Mouse (Mus musculus): ENCODE data around the gene Pcyt2.
"Not testable (repeated sequence)": the region's sequence is repeated elsewhere in the genome, so short reads cannot be mapped to it uniquely, and the experiment has no call there.

The Pcyt2 gene

DNA sequence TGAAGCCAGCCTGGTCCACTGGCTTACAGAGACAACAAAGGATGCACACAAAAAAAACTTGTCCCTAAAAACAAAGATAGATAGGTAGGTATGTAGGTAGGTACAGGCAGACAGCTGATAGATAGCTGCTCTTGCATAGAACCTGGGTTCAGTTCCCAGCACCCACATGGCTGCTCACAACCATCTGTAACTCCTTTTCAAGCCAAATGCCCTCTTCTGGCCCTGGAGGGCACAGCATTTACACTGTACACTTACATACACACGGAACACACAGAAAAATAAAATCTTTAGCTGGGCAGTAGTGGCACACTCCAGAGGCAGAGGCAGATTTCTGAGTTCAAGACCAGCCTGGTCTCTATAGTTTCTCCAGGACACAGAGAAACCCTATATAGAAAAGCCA, 33.8 kb downstream of the Pcyt2 start:
- ATAC-seq (ENCODE audit: insufficient number of reproducible peaks, low FRiP score, low TSS enrichment), result no peak

- ATAC-seq (ENCODE audit: insufficient number of reproducible peaks, low FRiP score, low TSS enrichment), result not testable (repeated sequence)
These were observed 34.8 kb downstream of the Pcyt2 start for GRCm38 (mm10) chr11:120582982-120583293.

- no peak for ATAC-seq (ENCODE audit: insufficient number of reproducible peaks, low FRiP score, low TSS enrichment)
These were observed 35.3 kb downstream of the Pcyt2 start for GRCm38 (mm10) chr11:120582268-120582981.

DNA sequence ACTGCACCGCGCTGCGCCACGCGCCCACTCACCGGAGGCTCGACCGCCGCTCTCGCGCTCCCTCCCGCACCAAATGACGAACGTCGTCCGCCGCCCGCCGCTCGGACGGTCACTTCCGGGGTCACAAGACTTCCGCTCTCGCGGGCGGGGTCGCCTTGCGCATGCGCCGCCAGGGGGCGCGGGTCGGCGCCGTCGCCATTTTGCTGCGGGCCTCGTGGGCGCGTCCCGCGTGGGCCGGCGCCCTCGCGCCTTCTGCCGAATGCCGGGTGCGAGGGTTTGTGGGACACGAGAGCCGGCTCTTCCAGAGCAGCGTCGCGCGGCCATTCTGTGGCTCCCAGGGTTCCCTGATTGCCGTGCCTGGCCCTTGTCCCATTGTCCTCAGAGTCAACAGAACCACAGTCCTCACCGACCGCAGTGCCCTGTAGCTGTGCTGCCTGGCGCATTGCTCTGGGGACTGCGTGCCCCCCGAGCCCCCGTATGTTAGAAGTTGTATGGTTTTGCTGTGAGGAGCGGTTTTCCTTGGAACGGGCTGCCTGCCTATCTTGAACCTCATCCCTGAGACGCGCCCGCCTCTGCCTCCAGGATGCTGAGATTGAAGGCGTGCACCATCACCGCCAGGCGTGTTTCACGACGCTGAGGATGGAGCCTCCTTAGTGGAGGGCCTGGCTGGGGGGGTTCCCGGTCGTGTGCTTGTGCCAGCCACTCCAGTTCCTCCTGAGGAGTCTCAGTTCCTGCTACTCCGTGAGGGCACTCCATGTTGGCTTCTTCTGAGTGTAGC, 36.1 kb downstream of the Pcyt2 start, which contains the start of gene Arhgdia:
Gene Arhgdia, minus strand, starts transcription at position 135 of the 778 bp plus-strand sequence.
- ATAC-seq (ENCODE audit: insufficient number of reproducible peaks, low FRiP score, low TSS enrichment), result peak; percentile 60; the same call in 1 of the 2 replicates

- no peak for ATAC-seq (ENCODE audit: insufficient number of reproducible peaks, low FRiP score, low TSS enrichment)
These were observed 36.8 kb downstream of the Pcyt2 start for GRCm38 (mm10) chr11:120580871-120581331.

- ATAC-seq (ENCODE audit: insufficient number of reproducible peaks, low FRiP score, low TSS enrichment), result no peak
These were observed 37.5 kb downstream of the Pcyt2 start for GRCm38 (mm10) chr11:120580190-120580589.

DNA sequence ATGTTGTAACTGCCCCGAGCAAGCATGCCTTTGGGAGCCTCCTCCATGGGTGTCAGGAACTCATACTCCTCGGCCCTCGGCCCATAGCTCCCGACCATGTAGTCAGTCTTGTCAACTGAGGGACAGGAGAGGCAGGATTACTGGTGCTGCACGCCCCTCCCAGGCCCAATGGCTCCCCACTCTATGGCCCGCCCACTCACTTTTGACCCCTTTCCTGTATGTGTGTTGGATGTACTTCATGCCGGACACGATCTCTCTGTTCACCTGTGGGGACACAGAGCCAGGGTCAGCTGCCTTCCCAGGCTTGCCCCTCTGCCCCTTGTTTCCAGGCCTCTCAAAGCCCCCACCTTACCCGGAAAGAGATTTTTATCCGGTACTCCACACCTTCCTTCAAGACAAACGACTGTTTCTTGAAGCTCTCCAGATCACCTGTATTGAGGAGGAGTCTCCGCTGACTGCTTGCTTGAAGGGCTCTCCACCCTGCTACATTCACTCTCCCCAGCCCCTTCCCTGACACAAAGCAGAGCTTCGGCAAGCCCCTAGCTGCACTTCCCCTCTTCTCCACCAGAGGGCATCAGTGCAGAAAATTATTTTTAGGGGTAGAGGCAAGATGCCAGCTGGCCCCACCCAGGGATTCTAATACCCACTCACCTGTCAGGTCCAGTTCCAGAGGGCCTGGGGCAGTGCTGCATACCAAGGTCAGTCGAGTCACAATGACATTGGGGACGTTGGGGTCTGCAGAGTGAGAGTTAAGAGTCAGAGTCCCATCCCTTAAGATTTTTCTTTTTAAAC, 38.2 kb downstream of the Pcyt2 start:
- ATAC-seq (ENCODE audit: insufficient number of reproducible peaks, low FRiP score, low TSS enrichment), result no peak

DNA sequence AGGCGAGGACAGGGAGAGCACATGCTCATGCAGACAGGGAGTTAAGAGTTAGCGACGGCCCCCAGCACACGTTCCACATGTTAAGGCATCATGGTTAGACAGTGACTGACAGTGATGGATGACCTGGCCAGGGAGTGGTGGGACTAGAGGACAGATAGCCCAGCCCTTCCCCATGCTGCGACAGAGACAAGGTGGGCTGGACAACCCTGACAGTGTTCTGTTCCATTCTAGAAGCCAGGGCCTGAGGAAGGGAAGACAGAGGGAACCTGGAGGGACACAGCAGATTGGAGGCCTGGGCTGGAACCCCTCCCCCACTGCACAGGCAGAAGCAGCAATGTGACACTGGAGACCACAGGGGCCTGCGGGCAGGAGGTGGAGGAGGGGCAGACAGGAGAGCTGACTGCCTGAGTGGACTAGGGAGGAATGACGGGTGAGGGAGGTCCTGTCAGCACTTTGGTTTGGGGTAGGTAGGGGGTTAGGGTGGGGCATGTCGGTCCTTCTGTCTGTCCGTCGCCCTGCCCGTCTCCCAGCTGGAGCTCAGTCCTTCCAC, 39.0 kb downstream of the Pcyt2 start:
- no peak for ATAC-seq (ENCODE audit: insufficient number of reproducible peaks, low FRiP score, low TSS enrichment)

DNA sequence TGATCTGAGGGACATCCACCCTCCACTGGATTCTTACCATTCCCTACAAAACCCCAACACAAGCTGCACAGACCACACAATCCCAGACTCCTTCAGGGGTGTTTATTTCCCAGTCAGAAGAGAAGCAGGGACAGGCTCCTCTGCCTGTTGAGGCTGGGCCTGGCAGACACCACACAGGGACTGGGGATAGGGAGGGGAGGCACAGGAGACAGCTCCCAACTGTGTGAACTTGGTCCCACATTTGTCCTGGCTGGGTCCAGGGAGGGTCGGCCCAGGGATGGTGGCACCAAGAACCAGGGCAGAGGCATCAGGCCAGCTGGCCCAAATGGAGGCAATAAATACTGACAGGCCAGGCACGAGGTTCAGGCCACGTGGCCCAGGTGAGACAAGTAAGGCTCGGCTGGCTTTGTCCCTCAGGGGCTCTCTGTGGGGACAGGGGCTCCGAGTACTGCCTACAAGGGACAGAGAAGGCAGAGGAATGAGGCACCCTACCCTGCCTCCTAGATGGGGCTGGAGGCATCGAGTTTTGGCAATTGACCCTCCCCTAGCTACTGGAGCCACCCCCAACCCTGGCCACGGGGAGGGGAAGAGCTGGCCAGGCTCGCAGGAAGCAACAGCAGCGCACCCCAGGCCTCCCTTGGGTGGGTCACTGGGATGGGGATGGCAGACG, 39.6 kb downstream of the Pcyt2 start:
- ATAC-seq (ENCODE audit: insufficient number of reproducible peaks, low FRiP score, low TSS enrichment), result no peak

DNA sequence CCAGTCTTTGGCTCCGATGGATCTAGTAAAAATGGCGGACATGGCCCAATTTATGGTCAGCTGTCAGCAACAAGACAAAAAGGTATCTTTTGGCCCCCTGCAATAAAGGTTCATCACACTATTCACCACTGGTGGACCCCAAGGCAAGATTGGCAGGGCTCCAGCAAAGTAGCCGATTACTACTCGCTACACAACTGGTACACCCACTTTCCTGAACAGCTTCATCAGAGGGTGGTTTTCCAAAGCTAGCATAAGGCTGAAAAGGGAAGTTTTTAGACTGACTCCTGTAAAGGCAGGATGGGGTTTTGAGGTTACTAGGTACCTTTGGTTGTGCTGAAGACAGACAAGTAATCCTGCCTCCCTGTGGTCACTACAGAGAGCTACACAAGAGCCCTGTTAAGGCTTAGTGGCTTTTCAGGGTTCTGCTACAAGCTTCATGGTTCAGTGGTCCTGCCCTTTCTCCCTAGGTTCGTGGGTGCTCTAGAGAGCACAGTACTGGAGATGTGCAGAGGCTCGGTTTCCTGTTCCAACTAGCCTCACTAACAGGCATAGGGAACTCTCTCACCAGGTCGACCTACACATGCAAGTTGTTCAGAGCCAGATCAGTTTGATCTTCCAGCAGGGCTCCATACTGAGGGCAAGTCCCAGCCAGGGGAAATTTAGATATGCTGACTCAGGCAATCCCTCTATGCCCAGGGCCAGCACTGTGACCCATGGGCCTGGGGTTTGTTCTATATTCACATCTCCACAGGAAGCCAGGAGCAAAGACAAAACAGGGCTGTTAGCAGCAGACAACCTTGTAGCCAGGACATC, 40.3 kb downstream of the Pcyt2 start:
- ATAC-seq (ENCODE audit: insufficient number of reproducible peaks, low FRiP score, low TSS enrichment), result no peak

- ATAC-seq (ENCODE audit: insufficient number of reproducible peaks, low FRiP score, low TSS enrichment), result no peak
These were observed 41.3 kb downstream of the Pcyt2 start for GRCm38 (mm10) chr11:120576365-120576981.

DNA sequence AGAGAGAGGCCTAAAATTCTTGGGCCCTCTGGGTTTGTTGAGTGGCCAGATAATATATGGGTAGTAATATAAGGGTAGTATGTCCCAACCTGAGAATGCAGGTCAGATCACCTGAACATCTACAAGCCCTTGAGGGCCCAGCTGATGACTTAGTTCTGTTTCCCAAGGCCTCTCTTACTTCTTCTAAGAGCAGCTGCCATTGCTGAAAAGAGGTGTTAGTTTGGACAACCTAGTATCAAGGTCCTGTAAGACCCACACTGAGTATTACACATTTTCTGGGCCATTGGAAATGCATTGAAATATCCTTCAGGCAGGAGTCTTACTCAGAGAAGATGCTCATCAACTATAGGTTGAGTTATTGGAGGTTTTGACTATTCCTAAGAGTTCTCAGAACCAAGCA, 41.8 kb downstream of the Pcyt2 start:
- no peak for ATAC-seq (ENCODE audit: insufficient number of reproducible peaks, low FRiP score, low TSS enrichment)

DNA sequence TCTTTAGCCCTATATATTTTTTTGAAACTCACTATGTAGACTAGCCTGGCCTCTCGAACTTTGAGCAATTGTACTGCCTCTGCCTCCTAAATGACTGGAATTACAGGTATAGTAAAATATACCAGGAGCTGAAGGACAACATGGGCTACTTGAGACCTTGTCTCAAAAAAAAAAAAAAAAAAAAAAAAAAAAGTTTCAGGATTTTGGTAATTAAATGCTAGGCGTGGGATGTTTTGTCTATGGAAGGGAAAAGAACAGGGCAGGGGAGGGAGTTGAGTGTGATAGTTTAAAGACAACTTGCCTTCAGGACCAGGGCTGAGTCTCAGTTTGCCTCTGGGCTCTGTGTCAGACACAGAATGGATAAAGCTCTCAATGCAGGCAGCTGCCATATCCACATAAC, 42.7 kb downstream of the Pcyt2 start:
- no peak for ATAC-seq (ENCODE audit: insufficient number of reproducible peaks, low FRiP score, low TSS enrichment)

GRCm38 (mm10) chr11:120574278-120574600, 43.5 kb downstream of the Pcyt2 start:
- ATAC-seq (ENCODE audit: insufficient number of reproducible peaks, low FRiP score, low TSS enrichment), result no peak

DNA sequence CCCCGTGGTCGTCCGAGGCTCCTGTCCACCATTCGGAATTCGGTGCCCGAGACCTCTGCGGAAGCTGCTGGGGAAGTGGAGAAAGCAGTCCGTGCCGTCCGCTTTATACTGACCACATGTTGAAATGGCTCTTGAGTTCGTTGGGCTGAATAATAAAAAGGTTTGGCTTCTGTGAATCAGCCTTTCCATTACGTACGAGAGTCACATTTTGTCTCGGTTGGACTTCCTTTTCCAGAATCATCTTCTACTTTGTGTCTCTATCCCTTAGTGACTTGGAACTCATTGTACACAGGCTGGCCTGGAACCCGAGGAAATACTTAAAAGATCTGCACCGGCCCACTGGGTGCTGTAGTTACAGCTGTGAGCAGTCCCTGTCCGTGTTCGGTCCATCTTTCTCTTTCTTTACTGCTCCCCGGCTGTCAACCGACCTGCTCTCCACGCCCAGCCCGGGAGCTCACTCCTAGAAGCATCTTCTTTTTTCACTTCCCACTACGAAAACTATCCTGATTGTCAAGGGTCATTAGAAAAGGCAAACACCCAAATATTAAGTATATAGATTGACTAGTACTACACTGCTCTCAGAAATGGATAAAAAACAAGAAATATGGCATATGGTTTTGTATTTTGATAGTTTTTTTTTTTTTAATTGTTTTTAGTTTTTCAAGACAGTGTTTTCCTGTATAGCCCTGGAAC, 44.0 kb downstream of the Pcyt2 start:
- no peak for ATAC-seq (ENCODE audit: insufficient number of reproducible peaks, low FRiP score, low TSS enrichment)

- peak; percentile 98 for ATAC-seq (ENCODE audit: insufficient number of reproducible peaks, low FRiP score, low TSS enrichment)
These were observed 44.8 kb downstream of the Pcyt2 start, which contains the start of gene P4hb for GRCm38 (mm10) chr11:120572752-120573584. Gene P4hb (minus strand): TSS chr11:120573253.

DNA sequence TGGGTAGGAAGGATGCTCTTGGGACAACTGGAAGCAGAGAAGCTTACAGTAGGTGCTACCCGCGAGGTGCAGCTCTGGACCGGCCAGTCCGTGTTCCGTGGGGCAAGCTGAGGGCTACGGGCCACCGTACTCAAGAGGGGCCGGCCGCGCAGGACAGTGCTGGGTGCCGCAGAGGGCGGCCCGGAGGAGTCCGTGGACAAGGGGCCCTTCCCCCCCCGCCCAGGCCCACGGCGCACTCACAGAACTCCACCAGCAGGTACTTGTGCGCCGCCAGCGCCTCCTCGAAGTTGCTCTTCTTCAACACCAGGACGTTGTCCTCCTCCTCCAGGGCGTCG, 45.4 kb downstream of the Pcyt2 start:
- ATAC-seq (ENCODE audit: insufficient number of reproducible peaks, low FRiP score, low TSS enrichment), result no peak; the same call in 1 of the 2 replicates
